Mouse (Mus musculus) CH12.LX (cell line): Measurements from ENCODE around the gene Ilvbl.

ENCODE experiments used
- CTCF ChIP-seq, 2 experiments: IDR thresholded peaks in 1 of 2; conservative IDR thresholded peaks in 1 of 2; 2 replicates each; pipeline ENCODE4 v1.5.1; 2011 to 2012; ENCODE audit warnings: low read depth in 2 of 2, low read length in 2 of 2, improper control_type of control experiment in 1 of 2, inconsistent platforms in 1 of 2, mild to moderate bottlenecking in 1 of 2, moderate library complexity in 1 of 2
- EP300 ChIP-seq: IDR thresholded peaks from 2 replicates; pipeline ENCODE4 v1.6.1; 2011; ENCODE audit warnings: low read length, improper control_type of control experiment
- MXI1 ChIP-seq: IDR thresholded peaks from 2 replicates; pipeline ENCODE4 v1.6.1; 2011; ENCODE audit warnings: mild to moderate bottlenecking, low read depth, low read length, improper control_type of control experiment
- TCF12 ChIP-seq: IDR thresholded peaks from 2 replicates; pipeline ENCODE4 v1.6.1; 2014; ENCODE audit warnings: low read depth, mild to moderate bottlenecking, inconsistent platforms, low read length, improper control_type of control experiment

GRCm38 (mm10) chr10:78583939-78584338 is 9.8 kb downstream of the Ilvbl start:
- TF ChIP-seq TCF12: no peak
- no peak for TF ChIP-seq CTCF (conservative IDR thresholded peaks at IDR 0.05 in 1 of 2, IDR thresholded peaks at IDR 0.05 in 1 of 2; ENCODE audit: low read depth in 2 of 2, low read length in 2 of 2)
- TF ChIP-seq EP300: no peak
- TF ChIP-seq MXI1: no peak
